Mouse (Mus musculus) layer of hippocampus, adult 18-20 months (tissue): ENCODE data around the gene Kcnk7. TPM values are rescaled to one million over a fixed set of nuclear protein-coding genes. Genes with fewer than 3 reads are reported as not detected.
"Not testable (repeated sequence)": the region's sequence is repeated elsewhere in the genome, so short reads cannot be mapped to it uniquely, and the experiment has no call there.

Experiments
- DNase-seq, 2 experiments: peaks; one replicate each; pipeline ENCODE4 v3.0.0; 2022; ENCODE audit warnings: low spot score in 2 of 2
- long read RNA-seq: library from polyadenylated mRNA; stranded (forward); transcript quantifications from one replicate; pipeline ENCODE4 v2.0.0, GENCODE M21; 2021
- total RNA-seq, 2 experiments: library from RNA; stranded (reverse); gene quantifications; 2 replicates each; pipeline ENCODE4 v1.2.3; 2021

Gene Kcnk7
- not detected for total RNA-seq
- long read RNA-seq, partial matches to known transcripts = 0 of 3 reads
- long read RNA-seq, other reads (novel, unspliced or antisense) = 3 of 3 reads

GRCm38 (mm10) chr19:5704163-5704800, at the start of gene Kcnk7:
TSS of gene Kcnk7 (plus strand) at chr19:5704367.
- no peak for DNase-seq

- no peak for DNase-seq
Observed at GRCm38 (mm10) chr19:5654720-5655298, 49.4 kb upstream of the Kcnk7 start.

GRCm38 (mm10) chr19:5660942-5661751, 43.0 kb upstream of the Kcnk7 start:
- no peak for DNase-seq

GRCm38 (mm10) chr19:5662310-5662709, 41.9 kb upstream of the Kcnk7 start:
- no peak for DNase-seq

- DNase-seq = peak; percentile 58 to 65
Observed at GRCm38 (mm10) chr19:5662981-5663913, 40.9 kb upstream of the Kcnk7 start, which contains the start of gene Sipa1. TSS of gene Sipa1 (minus strand) at chr19:5663707.

GRCm38 (mm10) chr19:5664669-5665257, 39.4 kb upstream of the Kcnk7 start:
- no peak for DNase-seq

- no peak for DNase-seq
Observed at GRCm38 (mm10) chr19:5665465-5665864, 38.7 kb upstream of the Kcnk7 start.

- no peak for DNase-seq
Observed at GRCm38 (mm10) chr19:5666386-5666785, 37.8 kb upstream of the Kcnk7 start.

GRCm38 (mm10) chr19:5668372-5668771, 35.8 kb upstream of the Kcnk7 start:
- no peak for DNase-seq

- no peak for DNase-seq
Observed at GRCm38 (mm10) chr19:5680432-5680831, 23.7 kb upstream of the Kcnk7 start.

- DNase-seq = no peak
Observed at GRCm38 (mm10) chr19:5684236-5684635, 19.9 kb upstream of the Kcnk7 start.

- DNase-seq = no peak
Observed at GRCm38 (mm10) chr19:5684985-5685384, 19.2 kb upstream of the Kcnk7 start.

- DNase-seq = no peak
Observed at GRCm38 (mm10) chr19:5685431-5685830, 18.7 kb upstream of the Kcnk7 start.

- no peak for DNase-seq
Observed at GRCm38 (mm10) chr19:5685861-5686260, 18.3 kb upstream of the Kcnk7 start.

GRCm38 (mm10) chr19:5686437-5686836, 17.7 kb upstream of the Kcnk7 start:
- no peak for DNase-seq

GRCm38 (mm10) chr19:5686954-5687353, 17.2 kb upstream of the Kcnk7 start:
- not testable (repeated sequence) for DNase-seq

GRCm38 (mm10) chr19:5687738-5688137, 16.4 kb upstream of the Kcnk7 start:
- DNase-seq = no peak

- peak; percentile 98 to 99 for DNase-seq
Observed at GRCm38 (mm10) chr19:5688200-5689087, 15.7 kb upstream of the Kcnk7 start, which contains the start of the genes Map3k11 and Pcnx3. TSS of gene Map3k11 (plus strand) at chr19:5688742. TSS of gene Pcnx3 (minus strand) at chr19:5688908.

GRCm38 (mm10) chr19:5689088-5689428, 15.1 kb upstream of the Kcnk7 start:
- DNase-seq = peak in 1 of 2 experiments; percentile 24
